Mouse (Mus musculus): Measurements from ENCODE around the gene Adamts5.

DNA sequence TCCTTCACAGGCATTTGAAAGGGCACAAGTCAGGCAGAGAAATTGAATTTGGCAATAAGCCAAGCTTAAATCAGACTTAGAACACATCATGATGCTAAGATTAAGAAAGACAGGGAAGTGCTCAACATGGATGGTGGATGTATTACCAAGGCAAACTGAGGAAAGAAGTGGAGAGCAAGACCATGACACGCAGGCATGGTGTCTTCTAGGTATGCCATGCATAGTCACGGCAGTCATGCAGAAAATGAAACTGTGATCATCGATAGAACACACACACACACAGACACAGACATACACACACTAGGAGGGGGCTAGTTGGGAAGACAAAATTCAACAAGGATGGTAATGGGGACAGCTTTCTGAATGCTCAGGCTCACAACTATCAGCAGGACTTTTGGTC is 3.8 kb downstream of the Adamts5 start:
- no peak for TF ChIP-seq GATA1 (IDR thresholded peaks at IDR 0.05; ENCODE audit: borderline replicate concordance, low read length)
- no peak for TF ChIP-seq CTCF (IDR thresholded peaks at IDR 0.05; ENCODE audit: low read depth, low read length)
- TF ChIP-seq TAL1 (conservative IDR thresholded peaks at IDR 0.05; ENCODE audit: low read depth, low read length) = no peak
- no peak for TF ChIP-seq POLR2AphosphoS5 (IDR thresholded peaks at IDR 0.05; ENCODE audit: insufficient replicate concordance, low read depth, low read length)
- TF ChIP-seq GATA2 (IDR thresholded peaks at IDR 0.05; ENCODE audit: borderline replicate concordance, low read depth, low read length) = no peak

Data from G1E (cell line).